Mouse (Mus musculus) intestine, embryonic 15.5 days (tissue): ENCODE data around the gene Tmem88b. TPM values are rescaled to one million over a fixed set of nuclear protein-coding genes. Genes with fewer than 3 reads are reported as not detected.

ENCODE experiments used
- ATAC-seq: fragments of 200-750 bp; cut with Nextera tagmentation; 2 replicates; pipeline ENCODE4 v1.8.0; 2017; ENCODE audit warnings: moderate TSS enrichment, moderate library complexity
- H3K27ac ChIP-seq: fragments of 300-500 bp; sonication (generic); 2 replicates; pipeline ENCODE4 v1.5.1; 2015; ENCODE audit warnings: mild to moderate bottlenecking, inconsistent platforms
- H3K27me3 ChIP-seq: fragments of 300-500 bp; sonication (generic); replicated peaks from 2 replicates; pipeline ENCODE4 v1.6.1; 2015; ENCODE audit warnings: inconsistent platforms
- H3K36me3 ChIP-seq: fragments of 300-500 bp; sonication (generic); 2 replicates; pipeline ENCODE4 v1.6.1; 2015; ENCODE audit warnings: inconsistent platforms
- H3K4me1 ChIP-seq: fragments of 300-500 bp; sonication (generic); replicated peaks from 2 replicates; pipeline ENCODE4 v1.6.1; 2015; ENCODE audit warnings: inconsistent platforms
- H3K4me2 ChIP-seq: fragments of 300-500 bp; sonication (generic); replicated peaks from 2 replicates; pipeline ENCODE4 v1.6.1; 2015; ENCODE audit warnings: mild to moderate bottlenecking, inconsistent platforms
- H3K4me3 ChIP-seq: fragments of 300-500 bp; sonication (generic); replicated peaks from 2 replicates; pipeline ENCODE4 v1.5.1; 2015; ENCODE audit warnings: inconsistent platforms
- H3K9ac ChIP-seq: fragments of 300-500 bp; sonication (generic); 2 replicates; pipeline ENCODE4 v1.6.1; 2015; ENCODE audit warnings: inconsistent platforms
- H3K9me3 ChIP-seq: fragments of 300-500 bp; sonication (generic); 2 replicates; pipeline ENCODE4 v1.6.1; 2016; ENCODE audit warnings: inconsistent platforms
- WGBS: fragments of 180-500 bp; shearing (Covaris S2); methylation state at CpG from one replicate; pipeline ENCODE4 v1.1.7; 2015; 5-methylcytosine and 5-hydroxymethylcytosine counted together
- polyA plus RNA-seq: library from polyadenylated mRNA; unstranded; fragments of >200 nt; fragmentation: Nextera tagmentation; extraction: Ambion mirVana; gene quantifications from 2 replicates; pipeline ENCODE4 v1.2.1, GENCODE M21; 2015

Tmem88b gene
- polyA plus RNA-seq, 1 experiment from 2014 or later, result 1.1 TPM

DNA sequence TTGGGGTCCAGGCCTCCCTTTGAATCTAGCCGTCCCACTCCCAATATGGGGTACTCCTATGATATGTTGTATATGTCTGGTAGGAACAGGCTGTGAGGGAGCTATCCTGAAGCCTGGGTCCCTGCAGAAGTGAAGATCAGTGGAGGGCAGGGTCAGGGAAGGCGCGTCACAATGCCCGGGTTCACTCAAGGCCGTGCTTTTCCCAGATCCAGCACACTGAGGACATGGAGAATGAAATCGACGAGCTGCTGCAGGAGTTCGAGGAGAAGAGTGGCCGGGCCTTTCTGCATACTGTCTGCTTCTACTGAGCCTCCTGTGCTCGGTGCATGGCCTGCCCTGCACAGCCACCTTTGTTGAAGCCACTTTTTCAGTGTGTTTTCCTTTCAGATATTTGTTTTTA lies 52.4 kb downstream of the Tmem88b start:
- Histone ChIP-seq H3K4me1 (peaks cover 10% of the 10 kb centered on the region), H3K9me3 (no peaks in the 10 kb centered on the region), H3K27ac (no peak overlapping the region), H3K27me3 (no peaks in the 10 kb centered on the region), H3K4me3 (no peak overlapping the region), H3K36me3 (no peaks in the 10 kb centered on the region; the same call in 1 of the 2 replicates), H3K4me2 (no peak overlapping the region), H3K9ac (no peak overlapping the region)
- ATAC-seq, result no peak
- WGBS, result 84% methylated on average over 10 of the region's 10 CpGs

Other genes with a start within 250 kb of the Tmem88b start
- 91.6 and 93.4 TPM in 2 replicates for gene Nadk, start 223.5 kb downstream of the Tmem88b start, polyA plus RNA-seq
- 7.0 and 7.2 TPM in 2 replicates for gene Slc35e2, start 184.5 kb downstream of the Tmem88b start, polyA plus RNA-seq
- gene Cdk11b, start 161.0 kb downstream of the Tmem88b start, polyA plus RNA-seq, result 50.2 and 53.9 TPM in 2 replicates
- not detected in 2 replicates for gene Gm10563, start 140.5 kb downstream of the Tmem88b start, polyA plus RNA-seq
- 36.8 and 38.0 TPM in 2 replicates for gene Mmp23, start 132.5 kb downstream of the Tmem88b start, polyA plus RNA-seq
- gene Mib2, start 116.7 kb downstream of the Tmem88b start, polyA plus RNA-seq, result 17.8 and 22.6 TPM in 2 replicates
- gene Fndc10, start 91.5 kb downstream of the Tmem88b start, polyA plus RNA-seq, result 6.1 and 7.6 TPM in 2 replicates
- 150 and 153 TPM in 2 replicates for gene Ssu72, start 81.1 kb downstream of the Tmem88b start, polyA plus RNA-seq
- 0.80 and 0.84 TPM in 2 replicates for gene Tmem240, start 51.1 kb downstream of the Tmem88b start, polyA plus RNA-seq
- gene Atad3a, start 24.8 kb downstream of the Tmem88b start, polyA plus RNA-seq, result 135 and 156 TPM in 2 replicates
- 16.7 TPM in 2 replicates for gene Vwa1, start 11.2 kb downstream of the Tmem88b start, polyA plus RNA-seq
- gene Ankrd65, start 4.6 kb upstream of the Tmem88b start, polyA plus RNA-seq, result not detected in 2 replicates
- gene Mrpl20, start 17.0 kb upstream of the Tmem88b start, polyA plus RNA-seq, result 225 and 226 TPM in 2 replicates
- 132 and 138 TPM in 2 replicates for gene Ccnl2, start 26.6 kb upstream of the Tmem88b start, polyA plus RNA-seq
- gene Aurkaip1, start 45.4 kb upstream of the Tmem88b start, polyA plus RNA-seq, result 169 and 171 TPM in 2 replicates
- 76.9 and 81.3 TPM in 2 replicates for gene Mxra8, start 53.8 kb upstream of the Tmem88b start, polyA plus RNA-seq
- gene Dvl1, start 61.5 kb upstream of the Tmem88b start, polyA plus RNA-seq, result 9.9 and 11.9 TPM in 2 replicates
- 0.25 and 0.51 TPM in 2 replicates for gene Tas1r3, start 77.5 kb upstream of the Tmem88b start, polyA plus RNA-seq
- gene Cptp, start 83.6 kb upstream of the Tmem88b start, polyA plus RNA-seq, result 20.3 and 20.6 TPM in 2 replicates
- 61.3 and 64.1 TPM in 2 replicates for gene Ints11, start 83.7 kb upstream of the Tmem88b start, polyA plus RNA-seq
- 46.6 and 54.0 TPM in 2 replicates for gene Pusl1, start 105.9 kb upstream of the Tmem88b start, polyA plus RNA-seq
- 12.2 and 13.7 TPM in 2 replicates for gene Acap3, start 105.9 kb upstream of the Tmem88b start, polyA plus RNA-seq
- 100 and 105 TPM in 2 replicates for gene Ube2j2, start 158.0 kb upstream of the Tmem88b start, polyA plus RNA-seq
- 60.1 and 60.2 TPM in 2 replicates for gene C1qtnf12, start 176.4 kb upstream of the Tmem88b start, polyA plus RNA-seq
- gene B3galt6, start 206.8 kb upstream of the Tmem88b start, polyA plus RNA-seq, result 13.4 and 14.0 TPM in 2 replicates
- 154 and 166 TPM in 2 replicates for gene Sdf4, start 207.0 kb upstream of the Tmem88b start, polyA plus RNA-seq
- gene Tnfrsf4, start 228.0 kb upstream of the Tmem88b start, polyA plus RNA-seq, result 0.49 and 0.52 TPM in 2 replicates
- 1.1 and 1.6 TPM in 2 replicates for gene Tnfrsf18, start 240.3 kb upstream of the Tmem88b start, polyA plus RNA-seq